Mouse (Mus musculus): ENCODE results near the gene Fgfr2.

The Fgfr2 gene

DNA sequence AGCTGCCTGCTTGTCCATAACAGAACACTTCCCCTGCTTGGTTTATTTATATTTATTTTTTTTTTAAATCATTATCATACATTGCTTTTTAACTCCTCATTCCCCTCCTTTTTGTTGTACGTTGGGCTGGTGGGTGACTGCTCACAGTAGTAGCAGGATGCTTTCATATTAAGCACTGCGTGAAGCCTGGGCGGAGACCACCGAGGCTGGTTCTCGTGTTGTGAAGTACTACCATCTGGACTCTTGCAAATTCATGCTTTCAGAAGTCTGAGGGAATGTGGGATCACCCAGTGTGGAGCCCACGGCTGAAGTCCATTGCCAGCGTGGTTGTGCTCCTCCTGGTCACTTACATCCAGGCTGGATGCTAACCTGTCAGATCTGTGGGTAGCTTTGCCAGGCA, 2391.4 kb downstream of the Fgfr2 start:
- DNase-seq (ENCODE audit: low spot score in 2 of 2) = no peak

DNA sequence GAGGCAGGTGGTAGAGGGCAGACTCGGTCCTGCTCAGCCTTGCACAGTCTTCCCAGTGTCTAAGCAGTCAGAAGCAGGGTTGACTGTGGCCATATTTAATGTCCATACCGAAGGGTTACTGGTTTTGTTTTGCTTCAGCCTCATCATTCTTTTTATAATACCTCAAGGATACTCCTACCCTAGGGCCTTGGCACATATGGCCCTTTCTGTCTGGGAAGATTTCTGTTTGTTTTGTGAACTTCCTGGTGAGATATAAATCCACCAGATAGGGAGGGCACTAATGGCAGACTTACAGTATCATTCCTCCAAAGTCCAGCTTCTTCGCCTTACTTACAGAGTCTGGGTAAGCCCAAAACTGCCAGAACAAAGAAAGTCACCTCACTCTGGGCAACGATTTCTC, 2395.6 kb downstream of the Fgfr2 start:
- no peak for DNase-seq (ENCODE audit: low spot score in 2 of 2)

DNA sequence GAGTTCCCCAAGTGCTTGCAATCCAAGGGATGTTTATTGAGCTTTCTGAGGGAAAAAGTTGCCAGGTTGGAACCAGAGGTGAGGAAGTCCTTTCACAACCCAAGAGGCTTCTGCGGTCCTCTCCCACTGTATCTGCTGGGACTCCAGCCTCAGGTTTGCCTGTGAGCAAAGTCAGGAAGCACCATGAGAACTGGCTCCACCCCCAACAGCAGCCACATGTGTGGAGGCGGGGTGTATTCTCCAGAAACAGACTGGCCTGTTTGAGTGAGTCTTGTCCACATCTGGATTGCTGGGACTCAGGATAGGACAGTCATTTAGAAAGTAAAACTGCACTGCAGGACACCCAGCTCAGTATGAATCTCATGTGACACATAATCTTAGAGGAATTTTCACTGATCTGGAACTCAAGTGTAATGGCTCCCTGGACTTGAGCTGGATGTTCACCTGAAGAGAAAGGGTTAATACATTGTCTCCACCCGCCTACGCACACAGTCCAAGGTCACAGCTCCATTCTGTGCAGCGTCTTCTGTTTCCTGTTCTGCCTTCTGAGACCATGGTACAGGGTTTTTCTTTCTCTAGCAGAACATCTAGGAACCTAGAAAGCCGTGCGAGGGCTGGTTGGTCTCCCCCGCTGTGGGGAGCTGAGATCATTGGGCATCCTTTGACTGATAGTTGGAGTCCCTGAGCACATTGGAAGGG, 2396.3 kb downstream of the Fgfr2 start:
- DNase-seq (ENCODE audit: low spot score in 2 of 2) = no peak

DNA sequence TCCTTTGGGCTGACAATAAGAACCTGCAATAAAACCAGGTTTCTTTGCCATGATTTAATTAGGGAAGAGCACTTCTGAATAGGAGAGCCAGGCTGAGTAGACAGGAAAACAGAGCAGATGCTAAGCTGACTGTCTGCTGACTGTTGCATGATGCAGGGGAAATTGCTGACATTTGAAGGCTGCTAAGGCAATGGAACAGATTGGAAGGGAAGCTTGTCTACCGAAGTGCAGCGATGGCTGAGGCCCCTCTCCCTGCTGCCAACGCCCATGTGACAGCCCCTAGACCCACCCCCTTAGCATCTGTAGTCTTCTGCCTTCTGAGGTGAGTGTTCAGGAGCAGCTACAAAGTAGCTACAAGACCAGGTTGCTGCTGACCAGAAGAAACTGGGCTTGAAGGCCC, 2397.0 kb downstream of the Fgfr2 start:
- DNase-seq (ENCODE audit: low spot score in 2 of 2) = no peak

GRCm38 (mm10) chr7:130720646-130721335, 2402.4 kb downstream of the Fgfr2 start:
- no peak for DNase-seq (ENCODE audit: low spot score in 2 of 2)

- no peak for DNase-seq (ENCODE audit: low spot score in 2 of 2)
Measured at GRCm38 (mm10) chr7:130719931-130720598, 2403.1 kb downstream of the Fgfr2 start.

GRCm38 (mm10) chr7:130716989-130717388, 2406.2 kb downstream of the Fgfr2 start:
- DNase-seq (ENCODE audit: low spot score in 2 of 2) = no peak

DNA sequence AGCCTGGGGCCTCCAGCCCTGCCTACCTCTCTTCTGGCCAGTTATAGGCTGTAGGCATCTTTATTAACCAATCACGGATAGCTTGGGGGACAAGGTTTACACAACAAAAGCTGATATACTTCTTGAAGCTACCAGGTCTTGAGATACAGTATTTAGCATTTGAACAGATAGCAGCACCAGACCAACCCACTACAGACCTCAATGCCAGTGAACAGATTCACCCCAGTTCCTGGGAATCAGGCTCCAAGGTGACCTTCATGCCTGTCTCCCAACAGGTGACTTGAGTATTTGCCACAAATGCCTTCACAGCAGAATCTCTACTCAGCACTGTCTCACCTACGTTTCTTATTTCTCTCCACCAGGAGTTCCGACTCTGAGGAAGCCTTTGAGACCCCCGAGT, 2406.8 kb downstream of the Fgfr2 start:
- no peak for DNase-seq (ENCODE audit: low spot score in 2 of 2)

DNA sequence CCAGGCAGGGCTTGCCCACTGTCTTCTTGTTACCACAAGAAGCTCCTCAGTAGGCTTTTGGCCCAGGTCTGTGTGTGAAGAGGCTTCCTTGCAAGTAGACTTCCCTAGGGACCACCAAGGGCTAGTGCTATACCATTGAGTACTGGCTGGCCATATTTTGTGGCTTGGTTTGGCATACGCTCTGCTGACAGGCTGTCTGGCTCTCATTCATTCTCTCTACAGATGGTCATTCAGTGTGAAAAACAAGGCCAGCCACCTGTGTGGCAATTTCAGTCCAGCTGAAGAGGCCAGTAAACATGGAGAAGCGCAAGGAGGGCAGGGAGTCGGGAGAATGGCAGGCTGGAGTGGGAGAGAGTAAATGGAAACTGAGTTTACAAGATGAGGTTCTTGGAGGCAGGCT, 2407.7 kb downstream of the Fgfr2 start:
- DNase-seq (ENCODE audit: low spot score in 2 of 2) = no peak

GRCm38 (mm10) chr7:130713319-130713718, 2409.8 kb downstream of the Fgfr2 start:
- no peak for DNase-seq (ENCODE audit: low spot score in 2 of 2)

DNA sequence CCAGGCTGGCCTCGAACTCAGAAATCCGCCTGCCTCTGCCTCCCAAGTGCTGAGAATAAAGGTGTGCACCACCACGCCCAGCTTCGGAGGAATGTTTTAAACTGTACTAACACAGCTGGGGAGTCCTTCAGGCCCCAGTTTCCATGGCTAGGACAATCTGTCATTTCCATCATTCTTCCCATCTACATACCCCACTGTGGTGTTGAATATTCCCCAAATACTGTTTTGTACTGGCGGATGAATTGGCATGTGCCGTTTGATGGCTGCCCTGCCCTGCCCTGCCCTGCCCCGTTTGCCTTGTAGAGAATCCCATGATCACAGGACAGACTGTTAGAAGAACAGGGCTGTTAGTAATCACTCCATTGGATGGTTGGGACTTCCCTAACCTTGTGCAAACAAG, 2411.3 kb downstream of the Fgfr2 start:
- no peak for DNase-seq (ENCODE audit: low spot score in 2 of 2)

DNA sequence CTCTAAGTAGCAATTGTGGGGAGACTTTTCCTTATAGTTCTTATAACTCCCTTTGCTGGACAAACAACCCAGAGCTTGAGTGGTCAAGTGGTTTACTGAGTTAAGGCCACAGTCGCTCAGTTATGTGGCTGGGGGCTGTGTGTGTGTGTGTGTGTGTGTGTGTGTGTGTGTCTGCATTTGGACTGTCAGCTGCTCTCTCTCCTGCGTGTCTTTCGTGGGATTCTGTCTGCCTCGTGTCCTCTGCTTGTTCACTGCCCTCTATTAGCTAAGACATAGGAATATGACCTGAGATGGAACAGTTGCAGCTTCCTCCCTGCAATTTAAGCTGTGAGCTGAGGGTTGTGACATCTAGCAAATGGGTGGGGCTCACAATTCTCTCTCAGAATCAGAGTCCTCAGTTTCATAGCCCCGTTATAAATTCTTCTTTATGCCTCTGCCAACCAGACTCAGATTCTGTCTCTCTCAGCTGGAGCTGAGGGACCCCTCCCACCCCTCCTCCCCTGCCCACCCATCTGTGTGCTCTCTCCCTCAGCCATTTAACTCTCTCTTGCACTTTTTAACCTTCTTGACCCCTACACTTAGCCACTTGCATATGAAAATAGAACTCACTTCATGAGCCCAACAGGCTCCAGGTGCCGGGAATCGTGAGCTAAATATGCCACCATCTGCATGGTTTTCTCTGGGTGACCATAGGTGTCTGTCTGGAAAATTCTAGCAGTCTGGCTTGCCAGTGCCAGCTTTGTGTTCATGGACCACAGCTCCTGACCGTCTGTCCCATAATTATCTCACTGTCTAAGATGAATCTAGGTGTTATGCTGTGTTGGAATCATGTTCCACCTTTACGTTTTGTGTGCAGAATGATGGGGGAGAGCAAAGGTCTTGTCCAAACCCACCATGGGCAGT, 2413.5 kb downstream of the Fgfr2 start:
- DNase-seq (ENCODE audit: low spot score in 2 of 2) = no peak

- DNase-seq (ENCODE audit: low spot score in 2 of 2) = no peak
Measured at GRCm38 (mm10) chr7:130708940-130709339, 2414.2 kb downstream of the Fgfr2 start.

DNA sequence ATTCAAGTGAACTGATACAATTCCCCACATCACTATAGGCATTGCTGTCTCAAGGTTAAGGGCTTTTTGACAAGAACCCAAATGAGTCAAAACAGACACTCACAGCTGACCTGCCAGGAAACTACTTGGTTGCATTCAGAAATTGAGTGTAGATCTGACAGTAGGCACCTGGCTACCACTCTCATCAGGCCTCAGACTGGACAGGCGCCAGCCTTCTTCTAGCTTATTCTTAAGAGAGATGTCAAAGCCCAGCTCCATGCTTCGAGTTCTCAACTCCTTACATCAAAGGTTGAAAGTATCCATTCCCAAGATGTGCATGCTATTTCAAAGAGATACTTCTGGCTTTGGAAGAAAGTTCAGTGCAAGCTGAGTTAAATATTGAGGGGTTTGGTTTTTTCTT, 2417.9 kb downstream of the Fgfr2 start:
- DNase-seq (ENCODE audit: low spot score in 2 of 2) = no peak

GRCm38 (mm10) chr7:130701336-130701735, 2421.8 kb downstream of the Fgfr2 start:
- no peak for DNase-seq (ENCODE audit: low spot score in 2 of 2)

DNA sequence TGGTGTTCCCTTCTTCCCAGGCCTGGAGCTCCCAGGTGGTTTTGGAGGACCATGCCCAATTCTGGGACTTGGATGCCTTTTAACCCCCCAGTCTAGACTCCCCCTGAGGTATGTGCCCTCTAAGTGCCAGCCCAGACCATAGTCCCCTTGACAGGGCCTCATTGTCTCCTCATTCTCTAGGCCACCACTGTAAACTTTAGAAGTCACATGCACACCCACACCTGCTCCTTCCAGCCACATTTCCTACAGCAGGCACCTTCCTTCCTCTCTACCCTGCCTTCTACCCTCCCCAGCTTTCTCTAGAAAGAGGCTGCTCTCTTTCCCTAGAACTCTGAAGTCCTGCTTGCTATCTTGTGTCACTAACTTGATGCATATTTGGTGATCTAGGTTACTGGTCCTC, 2424.7 kb downstream of the Fgfr2 start:
- DNase-seq (ENCODE audit: low spot score in 2 of 2) = no peak

GRCm38 (mm10) chr7:130696347-130697234, 2426.6 kb downstream of the Fgfr2 start:
- DNase-seq (ENCODE audit: low spot score in 2 of 2) = no peak

DNA sequence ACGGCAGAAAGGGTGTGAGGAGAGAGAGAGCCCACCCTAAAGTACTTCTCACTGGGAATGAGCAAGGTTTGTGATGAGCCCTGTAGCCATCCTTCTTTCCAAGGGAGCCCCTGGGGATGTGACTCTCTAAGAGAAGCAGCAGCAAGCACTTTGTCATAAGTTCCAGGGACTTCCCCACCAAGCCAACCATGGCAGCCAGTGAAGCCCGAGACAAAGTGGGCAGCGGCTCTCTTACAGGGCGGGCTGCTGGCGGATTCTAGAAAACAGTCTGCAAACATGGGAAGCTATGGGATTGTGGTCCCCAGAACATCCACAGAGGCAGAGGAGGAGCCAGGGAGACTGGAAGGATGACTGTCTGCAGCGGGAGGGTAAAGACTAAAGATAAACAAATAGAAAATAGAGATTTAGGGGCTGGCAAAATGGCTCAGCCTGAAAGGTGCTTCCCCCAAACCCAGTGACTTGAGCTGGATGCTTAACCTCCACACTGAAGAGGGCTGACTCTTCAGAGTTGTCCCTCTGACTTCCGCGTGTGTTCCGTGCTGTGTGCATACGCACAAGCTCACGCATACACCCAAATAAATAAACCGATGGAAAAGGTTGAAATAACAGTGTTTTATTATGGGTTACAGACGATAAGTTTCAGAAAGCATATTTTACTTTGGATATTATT, 2427.3 kb downstream of the Fgfr2 start:
- no peak for DNase-seq (ENCODE audit: low spot score in 2 of 2)

- DNase-seq (ENCODE audit: low spot score in 2 of 2) = no peak
Measured at GRCm38 (mm10) chr7:130693800-130694193, 2429.4 kb downstream of the Fgfr2 start.
